Mouse (Mus musculus) adipocyte (in vitro differentiated cells): ENCODE data around the gene Fcf1.
A peak's percentile ranks its signal among the peaks of the same experiment; 100 is the strongest.

Source experiments
- DNase-seq: peaks from one replicate; pipeline ENCODE4 v3.0.0-alpha.2; 2016; ENCODE audit warnings: low spot score

Fcf1 gene

GRCm38 (mm10) chr12:84970428-84971096, at the start of gene Fcf1, which contains the start of gene Arel1:
Gene Fcf1, plus strand, starts transcription at chr12:84970897.
Gene Arel1, minus strand, starts transcription at chr12:84970900.
- peak; percentile 91 for DNase-seq

DNA sequence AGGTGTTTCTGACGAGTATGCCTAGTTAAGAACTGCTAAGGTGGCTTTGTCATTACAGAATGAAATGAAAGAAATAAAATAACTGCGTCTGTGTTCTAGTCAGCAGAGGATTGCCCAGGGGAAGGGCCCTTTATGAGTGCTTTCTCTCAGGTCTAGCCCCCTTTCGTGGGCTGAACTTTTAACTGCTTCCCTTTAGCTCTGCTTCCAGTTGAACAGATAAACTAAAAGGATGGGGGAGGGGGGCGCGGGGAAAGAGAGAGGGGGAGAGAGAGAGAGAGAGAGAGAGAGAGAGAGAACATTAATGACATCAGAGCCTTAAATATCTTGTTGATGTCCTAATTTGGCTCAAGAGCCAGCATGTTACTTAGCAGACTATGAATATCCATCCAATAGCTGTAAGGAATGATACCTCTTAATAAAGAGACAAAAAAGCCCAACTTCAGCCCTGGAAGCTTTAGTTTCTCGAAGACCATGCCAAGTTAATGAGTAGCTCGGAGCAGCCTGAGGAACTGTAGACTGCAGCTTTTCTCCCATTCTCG, 48.7 kb upstream of the Fcf1 start:
- DNase-seq, result no peak

- DNase-seq, result no peak
Observed at GRCm38 (mm10) chr12:84924324-84924723, 46.4 kb upstream of the Fcf1 start.

GRCm38 (mm10) chr12:84926542-84926941, 44.2 kb upstream of the Fcf1 start:
- DNase-seq, result no peak

GRCm38 (mm10) chr12:84932210-84932609, 38.5 kb upstream of the Fcf1 start:
- DNase-seq, result no peak

DNA sequence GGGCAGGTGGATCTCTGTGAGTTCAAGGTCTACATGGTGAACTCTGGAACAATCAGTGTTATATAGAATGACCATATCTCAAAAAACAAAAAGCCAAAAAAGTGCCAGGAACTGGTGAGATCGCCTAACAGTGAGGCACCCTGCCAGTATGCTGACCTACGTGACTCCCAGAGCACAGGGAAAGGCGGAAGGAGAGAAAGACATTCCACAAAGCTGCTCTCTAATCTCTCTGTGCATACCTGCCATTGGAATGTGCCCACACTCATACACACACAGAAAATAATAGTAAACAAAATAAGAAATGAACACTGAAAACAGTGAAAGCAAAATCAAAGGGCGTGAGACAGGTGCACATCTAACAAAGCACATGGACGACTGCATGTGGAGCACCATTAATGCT, 35.4 kb upstream of the Fcf1 start:
- DNase-seq, result no peak

GRCm38 (mm10) chr12:84939117-84939516, 31.6 kb upstream of the Fcf1 start:
- DNase-seq, result no peak

- DNase-seq, result no peak
Observed at GRCm38 (mm10) chr12:84940343-84940742, 30.4 kb upstream of the Fcf1 start.

DNA sequence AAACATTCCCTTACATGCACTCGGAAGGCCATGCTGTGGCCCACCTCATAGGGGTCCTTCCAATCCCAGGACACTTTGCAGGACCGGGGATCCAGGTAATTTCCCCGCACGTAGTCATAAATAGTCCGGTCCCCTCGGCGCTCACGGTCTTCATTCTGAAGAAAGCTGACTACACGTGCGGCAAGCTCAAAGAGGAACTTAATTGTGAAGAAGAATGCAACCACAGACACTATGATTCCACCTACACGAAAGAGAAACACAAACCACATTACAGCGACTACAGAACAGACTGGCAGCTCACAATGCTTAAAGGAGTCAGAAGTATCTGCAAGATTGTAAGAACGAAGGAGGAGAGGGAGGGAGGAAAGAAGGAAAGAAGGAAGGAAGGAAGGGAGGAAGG, 29.0 kb upstream of the Fcf1 start:
- no peak for DNase-seq

DNA sequence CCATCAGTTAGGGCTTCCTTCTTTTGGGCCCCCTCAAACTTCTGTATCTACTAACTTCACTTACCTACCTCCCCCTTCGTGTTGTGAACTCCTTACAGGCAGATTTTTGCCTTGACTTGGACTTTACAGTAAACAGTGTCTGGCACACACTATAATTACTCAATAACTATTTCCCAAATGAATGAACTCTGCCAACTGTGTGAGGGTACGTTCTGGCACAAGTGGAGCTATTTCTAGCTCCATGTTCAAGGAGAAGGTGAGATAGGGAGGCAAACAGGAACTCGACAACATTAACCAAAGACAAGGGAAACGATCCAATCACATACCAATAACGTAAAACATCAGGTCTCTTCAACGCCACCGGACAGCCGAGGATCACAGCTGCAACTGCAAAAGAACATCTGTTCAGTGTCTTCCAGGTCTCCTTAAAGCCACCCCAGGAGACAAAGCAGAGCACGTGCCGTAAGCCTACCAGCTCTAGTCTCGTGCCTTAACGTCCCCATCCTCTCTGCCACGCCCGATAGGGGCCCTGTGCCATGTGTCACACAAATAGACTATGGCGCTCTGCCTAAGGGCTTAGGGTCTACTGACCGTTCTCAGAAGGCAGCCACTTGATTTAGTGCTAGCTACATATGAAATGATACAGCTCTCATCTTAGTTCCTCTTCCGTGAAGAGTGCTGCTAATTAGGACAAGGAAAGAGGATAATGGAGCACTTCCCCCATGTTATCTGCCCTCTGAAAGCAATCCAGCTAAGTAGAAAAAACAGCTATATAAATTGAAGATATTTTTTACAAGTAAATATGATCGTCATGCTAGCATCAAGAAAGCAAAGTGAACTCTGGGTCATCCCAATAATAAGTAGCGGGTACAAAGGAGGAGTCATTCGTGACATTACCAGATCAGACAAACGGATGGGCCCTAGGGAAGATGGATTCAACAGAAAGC, 27.4 kb upstream of the Fcf1 start:
- peak; percentile 86 for DNase-seq

- no peak for DNase-seq
Observed at GRCm38 (mm10) chr12:84944150-84944812, 26.4 kb upstream of the Fcf1 start.

DNA sequence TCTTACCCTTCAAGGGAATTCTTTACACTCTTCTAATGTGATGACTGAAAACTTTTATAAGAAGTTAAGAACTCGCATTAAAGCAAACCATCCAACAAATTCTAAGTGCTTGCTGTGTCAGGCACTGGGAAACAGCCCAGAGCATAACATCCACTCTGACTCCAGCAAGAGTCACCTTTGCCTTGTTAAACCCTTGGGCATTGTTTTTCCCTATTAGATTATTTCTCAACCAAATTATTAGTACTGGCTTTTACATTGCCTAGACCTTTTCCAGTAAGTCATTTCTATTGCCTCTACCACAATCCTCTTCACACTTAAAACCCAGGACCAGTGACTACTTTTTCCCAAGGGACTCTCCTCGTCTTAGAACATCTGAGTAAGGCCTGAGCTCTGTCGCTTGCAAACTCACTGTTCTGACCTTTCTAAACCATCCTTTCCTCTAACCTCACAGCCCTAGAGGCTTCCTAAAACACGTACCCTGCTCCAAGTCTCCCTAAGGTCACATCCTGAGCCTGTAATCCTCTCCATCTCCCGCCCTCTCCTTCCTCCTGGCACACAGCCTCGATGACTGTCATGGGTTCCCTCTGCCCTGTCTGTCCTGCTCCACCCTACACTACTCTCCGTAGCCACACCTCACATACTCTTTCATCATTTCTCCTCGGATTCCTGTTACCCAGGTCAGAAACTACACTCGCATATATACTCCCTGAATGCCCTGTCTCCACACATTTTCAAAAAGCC, 25.7 kb upstream of the Fcf1 start:
- peak; percentile 87 for DNase-seq

GRCm38 (mm10) chr12:84947894-84948583, 22.7 kb upstream of the Fcf1 start:
- peak; percentile 89 for DNase-seq

- no peak for DNase-seq
Observed at GRCm38 (mm10) chr12:84948584-84949285, 22.0 kb upstream of the Fcf1 start.

DNA sequence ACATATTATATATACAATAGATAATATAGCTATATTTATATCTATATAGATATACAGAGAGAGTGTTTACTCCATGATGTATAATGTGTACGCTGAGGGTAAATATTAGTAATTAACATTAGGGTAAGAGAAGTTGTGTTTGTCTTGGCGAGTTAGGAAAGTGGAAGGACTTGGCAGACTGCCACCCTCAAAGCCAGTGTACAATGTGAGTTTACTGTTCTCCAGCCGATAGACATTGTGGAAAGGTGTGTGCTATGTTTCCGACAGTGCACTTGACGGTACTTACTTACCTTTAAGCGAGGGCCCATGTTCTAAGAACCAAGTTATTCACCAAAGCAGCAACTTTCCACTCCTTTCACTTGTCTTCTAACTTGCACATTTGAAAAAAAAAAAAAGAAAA, 19.9 kb upstream of the Fcf1 start:
- DNase-seq, result peak; percentile 46

GRCm38 (mm10) chr12:84951531-84951930, 19.2 kb upstream of the Fcf1 start:
- peak; percentile 66 for DNase-seq

DNA sequence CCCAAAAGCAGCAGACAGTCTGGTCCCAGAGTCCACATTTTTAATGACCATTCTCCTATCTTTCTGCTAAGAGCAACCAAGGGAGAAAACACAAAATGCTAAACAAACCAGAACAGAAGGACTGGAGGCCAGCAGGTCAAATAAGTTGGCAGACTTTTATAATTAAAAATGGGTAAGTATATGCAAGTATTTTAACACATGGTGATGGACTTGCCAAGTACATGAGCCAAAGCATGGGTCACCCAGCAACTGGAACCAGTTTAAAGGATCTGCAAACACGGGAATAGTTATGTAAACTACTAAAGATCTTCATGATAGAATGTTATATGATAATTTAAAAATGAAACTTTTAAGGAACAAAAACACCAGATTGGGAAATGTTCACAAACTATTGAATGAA, 18.3 kb upstream of the Fcf1 start:
- peak; percentile 57 for DNase-seq

- DNase-seq, result no peak
Observed at GRCm38 (mm10) chr12:84956317-84956716, 14.4 kb upstream of the Fcf1 start.

DNA sequence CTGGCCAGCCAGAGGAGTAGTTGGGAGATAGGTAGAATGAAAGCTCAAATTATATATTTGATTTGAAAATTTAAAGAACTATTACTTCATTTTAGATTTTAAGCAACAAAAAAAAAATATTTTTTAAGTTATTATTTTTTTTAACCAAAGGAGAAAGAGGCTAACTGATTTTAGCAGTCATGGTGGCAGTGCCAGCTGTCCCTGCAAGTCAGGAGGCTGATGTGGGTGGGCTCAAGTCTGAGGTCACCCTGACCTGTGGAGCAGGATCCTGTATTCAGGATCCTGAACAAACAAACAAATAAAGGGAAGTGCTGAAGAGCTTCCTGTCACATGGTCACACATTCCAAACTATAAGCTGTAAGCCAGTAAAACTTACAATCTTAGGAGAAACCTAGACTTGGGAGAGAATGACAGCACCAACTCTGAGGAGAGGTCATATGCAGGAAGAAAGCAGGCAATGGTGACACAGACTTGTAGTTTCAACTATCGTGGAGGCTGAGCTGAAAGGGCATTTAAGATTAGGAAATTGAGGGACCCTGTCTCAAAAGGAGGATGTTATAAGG, 11.8 kb upstream of the Fcf1 start:
- DNase-seq, result no peak

- DNase-seq, result no peak
Observed at GRCm38 (mm10) chr12:84962606-84963005, 8.1 kb upstream of the Fcf1 start.
